Mouse (Mus musculus): Measurements from ENCODE around the gene Zfp512. TPM values are rescaled to one million over a fixed set of nuclear protein-coding genes. Genes with fewer than 3 reads are reported as not detected.
"Not testable (repeated sequence)": the region's sequence is repeated elsewhere in the genome, so short reads cannot be mapped to it uniquely, and the experiment has no call there.

Zfp512 gene
- 26.5 and 31.3 TPM in 2 replicates for polyA plus RNA-seq (2015; fragmentation: Nextera tagmentation; extraction: Ambion mirVana)

GRCm38 (mm10) chr5:31451878-31452561, at the start of gene Zfp512:
Gene Zfp512, plus strand, starts transcription at chr5:31452431.
- Histone ChIP-seq H3K27ac (no peak within 1 kb of the TSS), H3K9ac (ENCODE audit: low read depth, low read length) (peak within 1 kb of the TSS; percentile 59), H3K4me2 (ENCODE audit: low read length) (peak within 1 kb of the TSS; percentile 76), H3K36me3 (ENCODE audit: insufficient read depth, low read length) (no peaks in the 10 kb centered on the region), H3K27me3 (ENCODE audit: insufficient read depth, low read length) (no peaks in the 10 kb centered on the region), H3K9me3 (replicated peaks; ENCODE audit: low read length) (no peaks in the 10 kb centered on the region), H3K4me1 (replicated peaks; ENCODE audit: insufficient read depth, low read length) (0 out of 2 replicates have a peak, but pooled peaks cover 9% of the 10 kb centered on the region), H3K4me3 (replicated peaks; ENCODE audit: low read depth, low read length) (peak within 1 kb of the TSS; percentile 53)
- WGBS = 6% methylated on average over 23 of the region's 23 CpGs
- peak; percentile 100 for DNase-seq (ENCODE audit: low spot score)
- ATAC-seq (replicated peaks; ENCODE audit: low FRiP score, low read depth) = peak; percentile 99
- 0 out of 2 replicates have a peak, but pooled peaks have one; percentile 21 for TF ChIP-seq CTCF (IDR thresholded peaks at IDR 0.05; ENCODE audit: low read depth)

GRCm38 (mm10) chr5:31434727-31435126, 17.5 kb upstream of the Zfp512 start:
- H3K4me2 ChIP-seq (ENCODE audit: low read length); H3K9ac ChIP-seq (ENCODE audit: low read depth, low read length); H3K27me3 ChIP-seq (ENCODE audit: insufficient read depth, low read length); H3K27ac ChIP-seq; H3K9me3 ChIP-seq (replicated peaks; ENCODE audit: low read length); H3K4me3 ChIP-seq (replicated peaks; ENCODE audit: low read depth, low read length); H3K36me3 ChIP-seq (ENCODE audit: insufficient read depth, low read length); ATAC-seq (replicated peaks; ENCODE audit: low FRiP score, low read depth); H3K4me1 ChIP-seq (replicated peaks; ENCODE audit: insufficient read depth, low read length); DNase-seq (ENCODE audit: low spot score): not testable (repeated sequence)
- 89% methylated on average over 9 of the region's 9 CpGs for WGBS

GRCm38 (mm10) chr5:31451336-31451735, 895 bp upstream of the Zfp512 start:
- WGBS = 74% methylated on average over 2 of the region's 2 CpGs
- peak; percentile 0 for DNase-seq (ENCODE audit: low spot score)

GRCm38 (mm10) chr5:31452562-31452878, 289 bp downstream of the Zfp512 start:
- Histone ChIP-seq H3K4me3 (replicated peaks; ENCODE audit: low read depth, low read length) (peak overlapping the region; percentile 53), H3K27ac (no peak overlapping the region), H3K9ac (ENCODE audit: low read depth, low read length) (peak overlapping the region; percentile 59), H3K4me2 (ENCODE audit: low read length) (peak overlapping the region; percentile 76), H3K9me3 (replicated peaks; ENCODE audit: low read length) (no peaks in the 10 kb centered on the region), H3K27me3 (ENCODE audit: insufficient read depth, low read length) (no peaks in the 10 kb centered on the region), H3K4me1 (replicated peaks; ENCODE audit: insufficient read depth, low read length) (0 out of 2 replicates have a peak, but pooled peaks cover 9% of the 10 kb centered on the region), H3K36me3 (ENCODE audit: insufficient read depth, low read length) (no peaks in the 10 kb centered on the region)
- ATAC-seq (replicated peaks; ENCODE audit: low FRiP score, low read depth) (no peak), DNase-seq (ENCODE audit: low spot score) (no peak)
- 0% methylated on average over 11 of the region's 11 CpGs for WGBS
- TF ChIP-seq CTCF (IDR thresholded peaks at IDR 0.05; ENCODE audit: low read depth) = no peak

More at GRCm38 (mm10) chr5:31451336-31451735, 895 bp upstream of the Zfp512 start:
- H3K36me3 ChIP-seq (ENCODE audit: insufficient read depth, low read length) = no peaks in the 10 kb centered on the region
- no peak overlapping the region for H3K4me2 ChIP-seq (ENCODE audit: low read length)
- H3K9ac ChIP-seq (ENCODE audit: low read depth, low read length) = no peak overlapping the region
- ATAC-seq (replicated peaks; ENCODE audit: low FRiP score, low read depth) = no peak
- H3K4me1 ChIP-seq (replicated peaks; ENCODE audit: insufficient read depth, low read length) = 0 out of 2 replicates have a peak, but pooled peaks cover 9% of the 10 kb centered on the region
- H3K4me3 ChIP-seq (replicated peaks; ENCODE audit: low read depth, low read length) = no peak overlapping the region
- H3K9me3 ChIP-seq (replicated peaks; ENCODE audit: low read length) = no peaks in the 10 kb centered on the region
- H3K27ac ChIP-seq = no peak overlapping the region
- no peaks in the 10 kb centered on the region for H3K27me3 ChIP-seq (ENCODE audit: insufficient read depth, low read length)
- no peak for TF ChIP-seq CTCF (IDR thresholded peaks at IDR 0.05; ENCODE audit: low read depth)

GRCm38 (mm10) chr5:31452886-31453410, 717 bp downstream of the Zfp512 start:
- 0 out of 2 replicates have a peak, but pooled peaks cover 9% of the 10 kb centered on the region for H3K4me1 ChIP-seq (replicated peaks; ENCODE audit: insufficient read depth, low read length)
- no peak overlapping the region for H3K27ac ChIP-seq
- H3K4me3 ChIP-seq (replicated peaks; ENCODE audit: low read depth, low read length) = peak overlapping the region; percentile 53
- peak; percentile 26 for DNase-seq (ENCODE audit: low spot score)
- H3K9ac ChIP-seq (ENCODE audit: low read depth, low read length) = peak overlapping the region; percentile 59; the same call in 1 of the 2 replicates
- no peaks in the 10 kb centered on the region for H3K27me3 ChIP-seq (ENCODE audit: insufficient read depth, low read length)
- WGBS = 11% methylated on average over 7 of the region's 7 CpGs
- H3K9me3 ChIP-seq (replicated peaks; ENCODE audit: low read length) = no peaks in the 10 kb centered on the region
- no peak for ATAC-seq (replicated peaks; ENCODE audit: low FRiP score, low read depth)
- no peaks in the 10 kb centered on the region for H3K36me3 ChIP-seq (ENCODE audit: insufficient read depth, low read length)
- TF ChIP-seq CTCF (IDR thresholded peaks at IDR 0.05; ENCODE audit: low read depth) = no peak
- peak overlapping the region; percentile 76 for H3K4me2 ChIP-seq (ENCODE audit: low read length)

- no peak for ATAC-seq (replicated peaks; ENCODE audit: low FRiP score, low read depth)
- Histone ChIP-seq H3K4me1 (replicated peaks; ENCODE audit: insufficient read depth, low read length) (no peaks in the 10 kb centered on the region), H3K4me3 (replicated peaks; ENCODE audit: low read depth, low read length) (no peak overlapping the region), H3K27ac (no peak overlapping the region), H3K9ac (ENCODE audit: low read depth, low read length) (no peak overlapping the region), H3K27me3 (ENCODE audit: insufficient read depth, low read length) (no peaks in the 10 kb centered on the region), H3K36me3 (ENCODE audit: insufficient read depth, low read length) (peaks cover 42% of the 10 kb centered on the region), H3K4me2 (ENCODE audit: low read length) (no peak overlapping the region), H3K9me3 (replicated peaks; ENCODE audit: low read length) (no peaks in the 10 kb centered on the region)
- no peak for DNase-seq (ENCODE audit: low spot score)
- TF ChIP-seq CTCF (IDR thresholded peaks at IDR 0.05; ENCODE audit: low read depth) = no peak
- 87% methylated on average over 3 of the region's 3 CpGs for WGBS
Observed at GRCm38 (mm10) chr5:31467798-31468197, 15.6 kb downstream of the Zfp512 start.
